Mouse (Mus musculus) midbrain, embryonic 16.5 days (tissue): ENCODE measurements around the gene Ptgfrn. TPM values are rescaled to one million over a fixed set of nuclear protein-coding genes. Genes with fewer than 3 reads are reported as not detected.

ENCODE experiments used
- ATAC-seq: fragments of 200-750 bp; cut with Nextera tagmentation; 2 replicates; pipeline ENCODE4 v1.8.0; 2017; ENCODE audit warnings: moderate TSS enrichment
- H3K27ac ChIP-seq: fragments of 300-500 bp; sonication (generic); 2 replicates; pipeline ENCODE4 v1.5.1; 2014; ENCODE audit warnings: mild to moderate bottlenecking, low read length, mixed read lengths
- H3K27me3 ChIP-seq: fragments of 300-500 bp; sonication (generic); 2 replicates; pipeline ENCODE4 v1.6.1; 2014; ENCODE audit warnings: low read depth, low read length, mixed read lengths; ENCODE audit not compliant: control insufficient read depth, insufficient read depth
- H3K36me3 ChIP-seq: fragments of 300-500 bp; sonication (generic); 2 replicates; pipeline ENCODE4 v1.6.1; 2014; ENCODE audit warnings: mild to moderate bottlenecking, low read length, moderate library complexity, mixed read lengths; ENCODE audit not compliant: control insufficient read depth, insufficient read depth
- H3K4me1 ChIP-seq: fragments of 300-500 bp; sonication (generic); 2 replicates; pipeline ENCODE4 v1.6.1; 2014; ENCODE audit warnings: mild to moderate bottlenecking, low read length, mixed read lengths; ENCODE audit not compliant: control insufficient read depth, insufficient read depth
- H3K4me2 ChIP-seq: fragments of 300-500 bp; sonication (generic); 2 replicates; pipeline ENCODE4 v1.6.1; 2014; ENCODE audit warnings: mild to moderate bottlenecking, low read length, mixed read lengths
- H3K4me3 ChIP-seq: fragments of 300-500 bp; sonication (generic); 2 replicates; pipeline ENCODE4 v1.5.1; 2014; ENCODE audit warnings: low read depth, mild to moderate bottlenecking, low read length, moderate library complexity, mixed read lengths
- H3K9ac ChIP-seq: fragments of 300-500 bp; sonication (generic); 2 replicates; pipeline ENCODE4 v1.6.1; 2014; ENCODE audit warnings: low read depth, low read length, mixed read lengths
- H3K9me3 ChIP-seq: fragments of 300-500 bp; sonication (generic); replicated peaks from 2 replicates; pipeline ENCODE4 v1.6.1; 2014; ENCODE audit warnings: mild to moderate bottlenecking, low read length, mixed read lengths; ENCODE audit not compliant: control insufficient read depth, poor library complexity, severe bottlenecking
- WGBS: fragments of 180-500 bp; shearing (Covaris S2); extraction: QIAGEN DNeasy Blood & Tissue Kit; methylation state at CpG from one replicate; pipeline ENCODE4 v1.1.7; 2014; 5-methylcytosine and 5-hydroxymethylcytosine counted together
- polyA plus RNA-seq: library from polyadenylated mRNA; unstranded; fragments of >200 nt; fragmentation: Nextera tagmentation; extraction: Ambion mirVana; gene quantifications from 2 replicates; pipeline ENCODE4 v1.2.1, GENCODE M21; 2015

The Ptgfrn gene
- polyA plus RNA-seq, 1 experiment from 2014 or later: 2.9 TPM

DNA sequence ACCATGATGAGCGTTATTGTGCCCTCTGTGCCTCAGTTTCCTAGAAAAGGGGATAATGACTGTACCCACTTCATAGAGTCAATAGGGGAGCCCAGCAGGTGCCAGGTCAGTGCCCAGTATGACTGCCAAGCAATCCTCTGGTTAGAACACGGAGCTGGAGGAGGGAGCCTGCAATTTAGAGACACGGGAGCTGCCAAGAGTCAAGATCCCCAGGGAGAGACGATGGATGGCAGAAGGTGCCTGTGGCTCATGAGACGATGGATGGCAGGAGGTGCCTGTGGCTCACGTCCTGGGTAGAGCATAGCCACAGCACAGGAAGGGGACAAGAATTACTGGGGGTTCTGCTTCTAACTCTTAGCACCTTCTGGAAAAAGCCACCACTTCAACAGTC is 32.4 kb downstream of the Ptgfrn start:
- Histone ChIP-seq H3K27ac (no peak overlapping the region), H3K4me2 (no peak overlapping the region), H3K4me1 (peaks cover 2% of the 10 kb centered on the region; the same call in 1 of the 2 replicates), H3K9ac (no peak overlapping the region), H3K4me3 (no peak overlapping the region), H3K36me3 (peaks cover 6% of the 10 kb centered on the region; the same call in 1 of the 2 replicates), H3K9me3 (no peaks in the 10 kb centered on the region), H3K27me3 (no peaks in the 10 kb centered on the region)
- ATAC-seq: no peak
- 84% methylated on average over 6 of the region's 6 CpGs for WGBS

DNA sequence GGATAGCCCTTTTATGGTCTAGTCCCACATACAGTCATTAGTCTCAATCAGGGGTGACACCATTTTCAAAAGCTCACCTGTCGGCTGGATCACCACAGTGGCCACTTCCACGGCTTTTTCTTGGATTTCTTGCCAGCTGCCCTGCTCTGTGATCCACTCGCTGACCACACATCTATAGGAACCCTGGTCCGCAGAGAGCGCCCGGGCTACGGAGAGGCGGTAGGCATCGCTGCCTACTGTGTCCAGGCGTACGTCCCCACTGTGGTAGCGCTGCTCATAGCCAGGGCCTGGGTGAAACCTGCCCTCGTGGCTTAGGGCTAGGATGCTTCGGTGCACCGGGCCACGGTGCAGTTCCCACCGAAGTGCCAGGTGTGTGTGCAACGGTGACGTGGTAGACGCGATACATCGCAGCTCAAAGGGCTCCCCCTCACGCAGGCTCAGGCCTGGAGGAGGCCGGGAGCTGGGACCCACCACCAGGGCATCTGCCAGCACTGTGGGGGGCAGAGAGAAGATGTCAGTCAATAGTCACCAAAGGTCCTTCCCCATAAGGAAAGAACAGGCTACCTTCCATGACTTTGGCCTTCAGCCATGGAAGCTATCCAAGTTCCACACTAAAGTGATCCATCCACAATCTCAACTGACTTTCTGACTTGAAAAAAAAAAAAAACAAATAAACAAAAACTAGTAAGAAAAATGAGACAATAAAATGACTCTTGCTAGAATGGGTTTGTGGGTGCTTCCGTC is 32.9 kb downstream of the Ptgfrn start:
- ATAC-seq: no peak
- Histone ChIP-seq H3K9me3 (no peaks in the 10 kb centered on the region), H3K27me3 (no peaks in the 10 kb centered on the region), H3K4me2 (no peak overlapping the region), H3K27ac (no peak overlapping the region), H3K4me3 (no peak overlapping the region), H3K9ac (no peak overlapping the region), H3K4me1 (peaks cover 5% of the 10 kb centered on the region; the same call in 1 of the 2 replicates), H3K36me3 (peaks cover 6% of the 10 kb centered on the region; the same call in 1 of the 2 replicates)
- 93% methylated on average over 25 of the region's 25 CpGs for WGBS

DNA sequence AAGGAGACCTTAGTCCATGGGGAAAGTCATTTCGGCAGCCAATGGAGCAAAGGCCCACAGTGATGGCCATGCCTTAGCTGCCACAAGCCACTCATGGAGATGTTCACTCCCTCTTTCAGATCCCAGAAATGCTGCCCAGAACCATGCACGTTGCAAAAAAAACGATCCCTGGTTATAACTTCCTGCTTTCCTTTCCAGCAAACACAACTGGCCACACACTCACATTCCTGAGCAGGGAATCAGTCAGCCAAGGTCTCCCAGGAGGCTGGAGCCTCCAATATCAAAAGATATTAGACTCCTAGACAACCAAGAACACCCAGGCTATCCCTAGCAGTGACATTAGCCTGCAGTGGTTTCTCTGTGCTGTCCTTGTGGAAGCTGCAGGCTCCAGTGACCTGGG is 34.2 kb downstream of the Ptgfrn start:
- peaks cover 6% of the 10 kb centered on the region; the same call in 1 of the 2 replicates for H3K36me3 ChIP-seq
- 80% methylated on average over 3 of the region's 3 CpGs for WGBS
- H3K27me3 ChIP-seq: no peaks in the 10 kb centered on the region
- H3K9me3 ChIP-seq: no peaks in the 10 kb centered on the region
- peaks cover 18% of the 10 kb centered on the region for H3K4me1 ChIP-seq
- no peak overlapping the region for H3K9ac ChIP-seq
- H3K4me3 ChIP-seq: no peak overlapping the region
- no peak overlapping the region for H3K4me2 ChIP-seq
- H3K27ac ChIP-seq: no peak overlapping the region
- ATAC-seq: no peak

DNA sequence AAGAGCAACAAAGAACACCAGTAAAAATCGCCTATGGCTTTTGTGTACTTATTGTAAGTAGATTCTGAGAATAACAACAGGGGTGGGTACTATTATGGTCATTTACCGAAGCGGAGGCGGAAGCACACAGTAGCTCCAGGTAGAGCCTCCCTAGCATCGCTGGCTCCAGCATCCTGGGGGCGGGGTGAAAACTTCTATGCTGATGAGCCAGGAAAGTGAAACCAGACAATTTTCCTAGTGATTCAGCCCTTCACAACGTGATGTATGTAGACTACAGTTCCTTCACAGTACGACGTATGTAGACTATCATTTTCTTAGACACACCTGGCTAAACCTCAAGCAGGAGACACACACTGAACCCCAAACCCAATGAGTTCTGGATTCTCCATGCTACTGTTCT is 36.7 kb downstream of the Ptgfrn start:
- Histone ChIP-seq H3K4me1 (peaks cover 29% of the 10 kb centered on the region), H3K27ac (no peak overlapping the region), H3K9me3 (no peaks in the 10 kb centered on the region), H3K27me3 (no peaks in the 10 kb centered on the region), H3K9ac (no peak overlapping the region), H3K4me3 (no peak overlapping the region), H3K36me3 (no peaks in the 10 kb centered on the region), H3K4me2 (no peak overlapping the region)
- ATAC-seq: no peak
- 88% methylated on average over 9 of the region's 9 CpGs for WGBS

DNA sequence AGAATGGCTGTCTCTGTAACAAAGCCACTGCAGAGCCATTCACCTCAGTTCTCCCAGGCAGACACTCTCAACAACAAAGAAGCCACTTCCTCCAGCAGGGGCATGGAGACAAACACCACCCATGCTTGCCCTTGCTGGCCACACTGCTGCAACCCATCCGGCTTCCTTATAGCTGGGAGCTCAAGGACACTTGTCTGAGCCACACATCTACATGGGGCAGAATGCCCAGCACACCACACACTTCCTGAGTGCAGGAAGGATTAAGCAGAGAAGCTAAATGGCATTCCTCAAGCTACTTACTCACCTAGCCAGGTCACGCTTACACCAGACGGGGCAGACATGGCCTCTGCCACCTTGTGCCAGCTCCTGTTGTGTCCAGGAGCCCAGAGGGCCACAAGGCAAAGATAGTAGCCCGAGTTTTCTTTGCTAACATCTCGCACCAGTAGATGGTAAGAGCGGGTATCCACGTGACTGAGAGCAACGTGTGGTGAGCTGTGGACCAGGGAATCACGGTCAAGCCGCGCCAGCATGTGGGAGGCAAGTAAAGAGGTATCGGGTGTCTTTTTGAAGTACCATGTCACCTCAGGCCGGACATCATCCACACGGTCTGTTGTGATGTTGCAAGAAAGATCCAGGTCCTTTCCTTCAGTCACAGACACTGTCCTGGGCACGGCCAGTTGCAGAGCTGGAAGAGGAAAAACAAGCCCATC is 37.4 kb downstream of the Ptgfrn start:
- ATAC-seq: no peak
- Histone ChIP-seq H3K27ac (no peak overlapping the region), H3K4me2 (no peak overlapping the region), H3K9ac (no peak overlapping the region), H3K4me1 (peaks cover 29% of the 10 kb centered on the region), H3K4me3 (no peak overlapping the region), H3K36me3 (no peaks in the 10 kb centered on the region), H3K9me3 (no peaks in the 10 kb centered on the region), H3K27me3 (no peaks in the 10 kb centered on the region)
- WGBS: 89% methylated on average over 15 of the region's 15 CpGs

DNA sequence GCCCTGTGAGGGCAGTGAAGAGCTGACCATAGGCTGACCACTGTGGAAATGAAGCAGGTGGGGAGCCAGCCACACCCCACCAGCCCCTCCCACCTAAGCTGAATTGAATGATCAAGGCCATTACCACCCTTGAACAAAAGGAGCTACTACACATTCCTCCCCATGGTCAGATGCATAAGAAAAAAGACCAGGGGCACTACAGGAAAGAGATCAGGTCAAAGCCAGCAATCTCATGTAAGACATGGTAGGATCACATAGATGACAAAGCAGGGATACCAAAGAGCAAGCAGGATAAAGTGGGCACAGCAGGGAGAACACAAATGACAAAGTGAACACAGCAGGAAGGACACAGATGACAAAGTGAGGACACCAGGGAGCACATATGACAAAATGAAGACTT is 38.5 kb downstream of the Ptgfrn start:
- Histone ChIP-seq H3K4me3 (no peak overlapping the region), H3K36me3 (no peaks in the 10 kb centered on the region), H3K9ac (no peak overlapping the region), H3K9me3 (no peaks in the 10 kb centered on the region), H3K4me1 (peaks cover 29% of the 10 kb centered on the region), H3K27me3 (no peaks in the 10 kb centered on the region), H3K4me2 (no peak overlapping the region), H3K27ac (peak overlapping the region; percentile 63)
- ATAC-seq: no peak

DNA sequence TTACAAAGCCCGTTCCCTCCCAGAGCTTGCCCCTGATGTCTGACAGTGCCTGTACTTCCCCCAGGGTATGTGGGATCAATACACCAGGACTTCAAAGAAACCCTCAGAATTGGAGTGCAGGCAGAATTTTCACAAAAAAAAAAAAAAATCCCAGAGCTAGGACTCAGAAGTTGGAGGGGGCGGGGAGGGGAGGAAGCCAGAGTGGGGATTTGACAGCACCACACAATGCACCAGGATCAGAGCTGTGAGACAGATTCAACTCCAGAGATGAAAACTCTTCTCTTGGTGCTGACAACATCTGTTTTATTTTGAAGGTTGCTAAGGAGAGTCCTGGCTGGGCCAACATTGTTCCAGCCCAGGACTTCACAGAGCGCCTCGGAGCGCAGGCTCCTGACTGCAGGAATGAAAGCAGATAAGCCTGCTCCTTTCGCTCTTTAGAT is 39.3 kb downstream of the Ptgfrn start:
- Histone ChIP-seq H3K4me1 (peaks cover 32% of the 10 kb centered on the region), H3K9me3 (no peaks in the 10 kb centered on the region), H3K27ac (peak overlapping the region; percentile 63), H3K36me3 (no peaks in the 10 kb centered on the region), H3K9ac (no peak overlapping the region), H3K27me3 (no peaks in the 10 kb centered on the region), H3K4me2 (no peak overlapping the region), H3K4me3 (no peak overlapping the region)
- peak; percentile 80 for ATAC-seq
- 15% methylated on average over 6 of the region's 6 CpGs for WGBS

DNA sequence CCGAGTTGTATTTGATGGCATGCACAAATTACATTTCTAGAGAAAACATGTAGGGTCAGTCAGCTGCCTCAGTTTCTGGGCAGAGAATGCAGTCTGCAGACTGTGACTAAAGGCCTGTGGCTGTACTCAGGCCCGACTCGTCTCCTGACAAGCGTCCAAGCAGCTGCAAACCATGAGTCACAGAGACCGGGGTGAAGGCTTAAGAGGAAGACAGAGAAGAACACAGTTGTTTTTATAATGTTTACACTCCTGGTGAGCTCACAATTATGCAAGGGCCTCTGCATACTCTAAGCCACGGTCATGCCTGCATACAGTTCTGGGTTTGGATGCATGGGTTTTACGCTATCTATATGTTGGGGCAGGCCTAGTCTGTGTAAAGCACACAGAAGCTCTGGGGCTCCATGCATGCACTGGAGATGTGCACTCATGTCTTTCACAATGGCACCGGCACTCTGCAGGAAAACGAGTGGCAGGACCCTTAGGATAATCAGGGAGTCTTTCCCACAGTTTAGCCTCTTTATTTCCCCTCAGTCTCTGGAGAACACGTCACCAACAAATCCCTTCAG is 39.8 kb downstream of the Ptgfrn start:
- H3K4me3 ChIP-seq: no peak overlapping the region
- no peaks in the 10 kb centered on the region for H3K27me3 ChIP-seq
- WGBS: 18% methylated on average over 10 of the region's 10 CpGs
- H3K9ac ChIP-seq: no peak overlapping the region
- no peak overlapping the region for H3K4me2 ChIP-seq
- peaks cover 32% of the 10 kb centered on the region for H3K4me1 ChIP-seq
- H3K9me3 ChIP-seq: no peaks in the 10 kb centered on the region
- H3K27ac ChIP-seq: peak overlapping the region; percentile 63
- no peaks in the 10 kb centered on the region for H3K36me3 ChIP-seq
- ATAC-seq: peak; percentile 66

DNA sequence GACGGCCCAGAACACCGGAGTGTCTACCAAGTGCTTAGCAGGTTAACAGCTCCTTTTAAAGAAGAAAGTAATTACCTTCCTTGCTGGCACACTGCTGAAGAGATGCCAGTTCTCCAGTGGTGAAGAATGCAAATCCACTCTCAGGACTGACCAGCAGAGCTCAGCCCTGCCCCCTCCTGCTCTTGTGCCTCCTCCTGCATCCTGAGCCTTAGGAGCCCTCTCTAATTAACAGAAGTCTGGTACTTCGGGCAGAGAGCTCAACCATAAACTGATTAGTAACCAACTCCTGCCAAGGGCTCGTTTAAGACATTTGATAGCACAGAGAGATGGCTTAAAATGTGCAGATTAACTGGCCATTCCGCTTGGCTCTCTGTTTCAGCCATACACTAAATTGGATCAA is 41.4 kb downstream of the Ptgfrn start:
- WGBS: 38% methylated on average over 5 of the region's 5 CpGs
- Histone ChIP-seq H3K36me3 (no peaks in the 10 kb centered on the region), H3K9me3 (no peaks in the 10 kb centered on the region), H3K9ac (no peak overlapping the region), H3K4me1 (peaks cover 32% of the 10 kb centered on the region), H3K4me2 (no peak overlapping the region), H3K27me3 (no peaks in the 10 kb centered on the region), H3K27ac (no peak overlapping the region), H3K4me3 (no peak overlapping the region)
- no peak for ATAC-seq
